ENCODE assay signal across 8 mouse cellular contexts in the genomic region with DNA sequence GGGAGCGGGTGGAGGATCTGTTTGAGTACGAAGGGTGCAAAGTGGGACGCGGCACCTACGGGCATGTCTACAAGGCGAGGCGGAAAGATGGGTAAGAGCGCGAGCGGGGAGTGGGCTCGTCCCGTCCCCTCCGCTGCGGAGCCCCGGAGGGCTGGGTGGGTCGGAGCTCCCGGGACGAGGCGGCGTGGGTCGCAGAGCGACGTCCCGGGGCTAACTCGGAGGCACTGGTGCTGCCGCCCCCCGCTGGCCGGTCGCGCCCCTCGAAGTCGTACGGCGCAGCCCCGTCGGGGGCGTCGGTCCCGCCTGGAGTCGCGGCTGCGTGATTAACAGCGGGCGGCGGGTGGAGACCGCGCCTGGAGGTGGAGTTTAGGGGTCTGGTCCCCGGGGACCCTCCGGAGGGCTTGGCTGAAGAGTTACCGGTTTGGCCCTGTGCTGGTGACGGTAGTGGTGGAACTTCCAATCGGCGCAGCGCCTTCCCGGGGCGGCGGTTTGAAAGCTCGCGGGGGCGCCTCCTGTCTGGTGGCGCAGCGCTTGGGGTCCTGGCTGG. TPM values are rescaled to one million over a fixed set of nuclear protein-coding genes. Genes with fewer than 3 reads are reported as not detected.
DNase-seq lines count a peak whose midpoint lies in the region; ATAC-seq and TF ChIP-seq lines count a peak whose summit lies in the region.

No protein-coding gene starts in this region.

- H3K27ac ChIP-seq in embryonic facial prominence, embryonic 13.5 days: peak overlapping the region; percentile 98
- peak overlapping the region; percentile 97 for H3K27ac ChIP-seq in heart, embryonic 13.5 days (replicated peaks)
- H3K27ac ChIP-seq in lung, embryonic 15.5 days: peak overlapping the region; percentile 94

- peak overlapping the region; percentile 92 for H3K4me3 ChIP-seq in C2C12 (ENCODE audit: insufficient read depth, poor library complexity, severe bottlenecking)
- peak overlapping the region; percentile 83 for H3K4me3 ChIP-seq in embryonic facial prominence, embryonic 13.5 days
- H3K4me3 ChIP-seq in heart, embryonic 13.5 days: peak overlapping the region; percentile 67
- peak overlapping the region; percentile 94 for H3K4me3 ChIP-seq in lung, embryonic 15.5 days

- DNase-seq in R1 (ENCODE audit: low read depth, low spot score): peak; percentile 48
- peak; percentile 68 for DNase-seq in kidney, postnatal 14 days
- peak; percentile 77 for DNase-seq in retina, embryonic 14.5 days (ENCODE audit: low spot score)
- no peak for DNase-seq in T-cell, adult 2 months (ENCODE audit: low spot score)

- TF ChIP-seq CTCF in C2C12 (IDR thresholded peaks at IDR 0.05; ENCODE audit: control insufficient read depth, insufficient read depth, insufficient read length): peak; percentile 57

- H3K9ac ChIP-seq in embryonic facial prominence, embryonic 13.5 days: peak overlapping the region; percentile 91
- H3K9ac ChIP-seq in heart, embryonic 13.5 days: peak overlapping the region; percentile 84
- H3K9ac ChIP-seq in lung, embryonic 15.5 days: peak overlapping the region; percentile 80

- peaks cover 8% of the 10 kb centered on the region for H3K79me3 ChIP-seq in C2C12 (ENCODE audit: low read depth)

- under 1% methylated on average over 62 of the region's 62 CpGs for WGBS in embryonic facial prominence, embryonic 13.5 days
- under 1% methylated on average over 62 of the region's 62 CpGs for WGBS in heart, embryonic 13.5 days
- WGBS in lung, embryonic 15.5 days: 0% methylated on average over 62 of the region's 62 CpGs

- H3K4me2 ChIP-seq in embryonic facial prominence, embryonic 13.5 days: peak overlapping the region; percentile 69
- H3K4me2 ChIP-seq in heart, embryonic 13.5 days: peak overlapping the region; percentile 75
- peak overlapping the region; percentile 72 for H3K4me2 ChIP-seq in lung, embryonic 15.5 days

- peak overlapping the region; percentile 91 for H3ac ChIP-seq in C2C12 (ENCODE audit: control insufficient read depth, insufficient read length, low read depth)

- H3K36me3 ChIP-seq in C2C12 (ENCODE audit: control insufficient read depth, insufficient read depth): no peaks in the 10 kb centered on the region
- no peaks in the 10 kb centered on the region for H3K36me3 ChIP-seq in embryonic facial prominence, embryonic 13.5 days
- no peaks in the 10 kb centered on the region for H3K36me3 ChIP-seq in heart, embryonic 13.5 days
- H3K36me3 ChIP-seq in lung, embryonic 15.5 days: no peaks in the 10 kb centered on the region

- ATAC-seq in embryonic facial prominence, embryonic 13.5 days (ENCODE audit: insufficient number of reproducible peaks, insufficient read depth, low FRiP score, low TSS enrichment, low read depth): peak; percentile 52
- peak; percentile 55; the same call in 1 of the 2 replicates for ATAC-seq in heart, embryonic 13.5 days (ENCODE audit: extremely low read depth, insufficient number of reproducible peaks, low FRiP score, low TSS enrichment)
- ATAC-seq in lung, embryonic 15.5 days (ENCODE audit: borderline replicate concordance, extremely low read depth, low FRiP score, low TSS enrichment): peak; percentile 44

- H3K4me1 ChIP-seq in embryonic facial prominence, embryonic 13.5 days: peaks cover 21% of the 10 kb centered on the region
- H3K4me1 ChIP-seq in heart, embryonic 13.5 days: peaks cover 26% of the 10 kb centered on the region
- H3K4me1 ChIP-seq in lung, embryonic 15.5 days: peaks cover 20% of the 10 kb centered on the region

- H3K27me3 ChIP-seq in C2C12 (ENCODE audit: control insufficient read depth, insufficient read depth, insufficient read length): no peaks in the 10 kb centered on the region
- H3K27me3 ChIP-seq in embryonic facial prominence, embryonic 13.5 days: no peaks in the 10 kb centered on the region
- no peaks in the 10 kb centered on the region for H3K27me3 ChIP-seq in heart, embryonic 13.5 days (replicated peaks)
- H3K27me3 ChIP-seq in lung, embryonic 15.5 days: no peaks in the 10 kb centered on the region

- H3K9me3 ChIP-seq in embryonic facial prominence, embryonic 13.5 days: no peaks in the 10 kb centered on the region
- H3K9me3 ChIP-seq in heart, embryonic 13.5 days: no peaks in the 10 kb centered on the region
- no peaks in the 10 kb centered on the region for H3K9me3 ChIP-seq in lung, embryonic 15.5 days

- H3K79me2 ChIP-seq in C2C12 (ENCODE audit: control insufficient read depth, insufficient read depth): peaks cover 44% of the 10 kb centered on the region

TF ChIP-seq in C2C12, 6 proteins besides CTCF, POLR2A, EP300 and RAD21:
- no peak for TF ChIP-seq MAX (IDR thresholded peaks at IDR 0.05)
- TF ChIP-seq USF1 (IDR thresholded peaks at IDR 0.05; ENCODE audit: low read depth): no peak
- no peak for TF ChIP-seq MYOD1 (IDR thresholded peaks at IDR 0.05; ENCODE audit: control insufficient read depth, insufficient read length, low read depth)

RNA-seq across cellular contexts. Expression of gene Cdk19, which starts 10.3 kb away (rescaled TPM):
- 3.9 TPM for polyA plus RNA-seq in C2C12 (2012; fragmentation: generic; extraction: Trizol)
- polyA plus RNA-seq in embryonic facial prominence, embryonic 13.5 days (2015; fragmentation: Nextera tagmentation; extraction: Ambion mirVana): 12.0 and 13.1 TPM in 2 replicates
- 5.6 and 6.1 TPM in 2 replicates for polyA plus RNA-seq in heart, embryonic 13.5 days (2015; fragmentation: Nextera tagmentation; extraction: Ambion mirVana)
- 9.5 and 10.6 TPM in 2 replicates for polyA plus RNA-seq in lung, embryonic 15.5 days (2015; fragmentation: Nextera tagmentation; extraction: Ambion mirVana)

RNA-seq across cellular contexts. Expression of gene Amd1, which starts 47.7 kb away (rescaled TPM):
- 43.8 TPM for polyA plus RNA-seq in C2C12 (2012; fragmentation: generic; extraction: Trizol)
- polyA plus RNA-seq in embryonic facial prominence, embryonic 13.5 days (2015; fragmentation: Nextera tagmentation; extraction: Ambion mirVana): 53.7 and 61.7 TPM in 2 replicates
- polyA plus RNA-seq in heart, embryonic 13.5 days (2015; fragmentation: Nextera tagmentation; extraction: Ambion mirVana): 37.9 and 40.5 TPM in 2 replicates
- polyA plus RNA-seq in lung, embryonic 15.5 days (2015; fragmentation: Nextera tagmentation; extraction: Ambion mirVana): 57.0 and 59.8 TPM in 2 replicates
